Mouse (Mus musculus): ENCODE data around the gene Man2b1. TPM values are rescaled to one million over a fixed set of nuclear protein-coding genes. Genes with fewer than 3 reads are reported as not detected.

The Man2b1 gene
- polyA plus RNA-seq, 1 experiment from 2014 or later: 15.4 TPM

GRCm38 (mm10) chr8:85037681-85038531, 45.2 kb upstream of the Man2b1 start:
- ATAC-seq (ENCODE audit: low read depth): peak; percentile 5; the same call in 1 of the 2 replicates
- Histone ChIP-seq H3K4me2 (ENCODE audit: low read depth, low read length) (peak overlapping the region; percentile 96), H3K36me3 (ENCODE audit: control insufficient read depth, insufficient read depth, low read length) (peaks cover 13% of the 10 kb centered on the region), H3K9ac (replicated peaks; ENCODE audit: low read depth, low read length) (peak overlapping the region; percentile 87), H3K4me3 (ENCODE audit: low read depth, low read length) (peak overlapping the region; percentile 77), H3K9me3 (ENCODE audit: control insufficient read depth, low read length) (no peaks in the 10 kb centered on the region), H3K27ac (ENCODE audit: low read depth, low read length) (peak overlapping the region; percentile 96), H3K27me3 (ENCODE audit: control insufficient read depth, insufficient read depth, low read length) (no peaks in the 10 kb centered on the region), H3K4me1 (ENCODE audit: control insufficient read depth, insufficient read depth, low read length) (peaks cover 24% of the 10 kb centered on the region)
- WGBS: under 1% methylated on average over 57 of the region's 57 CpGs

DNA sequence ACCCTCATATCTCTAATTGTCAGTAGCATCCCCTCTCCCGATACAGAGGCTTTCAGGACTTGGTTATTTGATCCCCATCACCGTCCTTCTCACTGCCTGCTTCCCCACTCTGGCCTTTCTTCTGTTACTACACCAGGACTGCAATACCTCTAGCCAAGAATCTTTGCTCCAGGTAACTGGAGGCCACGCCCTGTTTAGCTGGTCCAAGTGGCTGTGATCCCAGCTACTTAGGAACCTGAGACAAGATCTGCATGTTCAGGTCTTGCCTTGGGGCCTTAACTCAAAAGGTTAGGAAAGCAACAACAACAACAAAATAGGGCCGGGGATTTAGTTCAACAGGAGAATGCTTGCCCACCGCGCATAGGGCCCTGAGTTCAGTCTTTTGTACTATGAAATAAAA, 39.5 kb upstream of the Man2b1 start:
- no peak overlapping the region for H3K27ac ChIP-seq (ENCODE audit: low read depth, low read length)
- 96% methylated on average over 6 of the region's 6 CpGs for WGBS
- H3K9me3 ChIP-seq (ENCODE audit: control insufficient read depth, low read length): no peaks in the 10 kb centered on the region
- no peak overlapping the region for H3K4me2 ChIP-seq (ENCODE audit: low read depth, low read length)
- no peak overlapping the region for H3K9ac ChIP-seq (replicated peaks; ENCODE audit: low read depth, low read length)
- peaks cover 58% of the 10 kb centered on the region for H3K36me3 ChIP-seq (ENCODE audit: control insufficient read depth, insufficient read depth, low read length)
- ATAC-seq (ENCODE audit: low read depth): no peak
- H3K4me1 ChIP-seq (ENCODE audit: control insufficient read depth, insufficient read depth, low read length): peaks cover 5% of the 10 kb centered on the region; the same call in 1 of the 2 replicates
- no peaks in the 10 kb centered on the region for H3K27me3 ChIP-seq (ENCODE audit: control insufficient read depth, insufficient read depth, low read length)
- H3K4me3 ChIP-seq (ENCODE audit: low read depth, low read length): no peak overlapping the region

DNA sequence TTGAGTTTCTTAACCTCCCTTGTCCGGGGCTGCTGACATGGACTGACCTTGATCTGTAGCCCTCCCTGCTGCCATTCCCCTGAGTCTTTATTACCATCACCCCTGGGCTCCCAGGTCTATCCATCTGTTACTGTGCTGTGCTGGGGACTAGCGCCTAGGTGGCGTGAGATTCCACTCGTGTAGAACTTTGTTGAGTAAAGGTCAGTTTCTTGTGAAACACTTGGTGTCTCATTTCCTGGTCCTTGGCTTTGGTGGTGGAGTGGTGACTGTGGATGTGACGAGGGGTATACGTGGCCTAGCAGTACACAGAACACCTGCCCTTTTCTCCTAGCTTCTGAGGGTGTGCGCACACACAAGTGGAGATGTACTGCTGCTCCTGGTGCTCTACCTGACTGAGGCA, 25.7 kb upstream of the Man2b1 start:
- peaks cover 10% of the 10 kb centered on the region for H3K4me1 ChIP-seq (ENCODE audit: control insufficient read depth, insufficient read depth, low read length)
- no peak overlapping the region for H3K4me3 ChIP-seq (ENCODE audit: low read depth, low read length)
- peaks cover 40% of the 10 kb centered on the region for H3K36me3 ChIP-seq (ENCODE audit: control insufficient read depth, insufficient read depth, low read length)
- H3K9me3 ChIP-seq (ENCODE audit: control insufficient read depth, low read length): no peaks in the 10 kb centered on the region
- H3K9ac ChIP-seq (replicated peaks; ENCODE audit: low read depth, low read length): no peak overlapping the region
- no peaks in the 10 kb centered on the region for H3K27me3 ChIP-seq (ENCODE audit: control insufficient read depth, insufficient read depth, low read length)
- ATAC-seq (ENCODE audit: low read depth): no peak
- H3K4me2 ChIP-seq (ENCODE audit: low read depth, low read length): no peak overlapping the region
- no peak overlapping the region for H3K27ac ChIP-seq (ENCODE audit: low read depth, low read length)
- 84% methylated on average over 7 of the region's 7 CpGs for WGBS

GRCm38 (mm10) chr8:85059879-85060616, 23.0 kb upstream of the Man2b1 start, which contains the start of gene Fbxw9:
TSS of gene Fbxw9 (plus strand) at chr8:85060055.
- peak within 1 kb of the TSS; percentile 90 for H3K4me3 ChIP-seq (ENCODE audit: low read depth, low read length)
- no peaks in the 10 kb centered on the region for H3K9me3 ChIP-seq (ENCODE audit: control insufficient read depth, low read length)
- H3K36me3 ChIP-seq (ENCODE audit: control insufficient read depth, insufficient read depth, low read length): peaks cover 21% of the 10 kb centered on the region; the same call in 1 of the 2 replicates
- peaks cover 10% of the 10 kb centered on the region for H3K4me1 ChIP-seq (ENCODE audit: control insufficient read depth, insufficient read depth, low read length)
- ATAC-seq (ENCODE audit: low read depth): peak; percentile 94
- peak within 1 kb of the TSS; percentile 96 for H3K4me2 ChIP-seq (ENCODE audit: low read depth, low read length)
- H3K9ac ChIP-seq (replicated peaks; ENCODE audit: low read depth, low read length): peak within 1 kb of the TSS; percentile 67
- H3K27ac ChIP-seq (ENCODE audit: low read depth, low read length): no peak within 1 kb of the TSS
- H3K27me3 ChIP-seq (ENCODE audit: control insufficient read depth, insufficient read depth, low read length): no peaks in the 10 kb centered on the region
- WGBS: 1% methylated on average over 52 of the region's 53 CpGs

DNA sequence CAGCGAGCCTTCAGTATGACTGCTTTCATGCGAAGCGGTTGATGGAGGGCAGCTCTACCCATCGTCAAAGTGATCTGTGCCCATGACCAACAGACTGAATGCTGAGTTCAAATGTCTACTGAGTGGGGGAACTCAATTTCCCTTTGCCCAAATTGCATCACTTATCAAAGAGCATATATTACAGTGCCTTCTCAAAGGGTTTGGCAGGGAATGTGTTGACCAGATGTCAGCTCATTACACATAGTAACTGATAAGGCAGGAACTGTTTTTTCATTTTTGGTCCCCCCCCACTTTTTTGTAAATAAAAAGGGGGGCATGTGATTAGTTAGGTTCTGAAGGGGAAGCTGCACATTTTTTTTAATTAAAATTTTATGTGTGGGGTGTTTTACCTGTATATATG, 20.5 kb upstream of the Man2b1 start:
- Histone ChIP-seq H3K9ac (replicated peaks; ENCODE audit: low read depth, low read length) (no peak overlapping the region), H3K27ac (ENCODE audit: low read depth, low read length) (no peak overlapping the region), H3K36me3 (ENCODE audit: control insufficient read depth, insufficient read depth, low read length) (peaks cover 28% of the 10 kb centered on the region), H3K9me3 (ENCODE audit: control insufficient read depth, low read length) (no peaks in the 10 kb centered on the region), H3K4me2 (ENCODE audit: low read depth, low read length) (no peak overlapping the region), H3K4me1 (ENCODE audit: control insufficient read depth, insufficient read depth, low read length) (peaks cover 10% of the 10 kb centered on the region), H3K4me3 (ENCODE audit: low read depth, low read length) (no peak overlapping the region), H3K27me3 (ENCODE audit: control insufficient read depth, insufficient read depth, low read length) (no peaks in the 10 kb centered on the region)
- 98% methylated on average over 4 of the region's 4 CpGs for WGBS
- no peak for ATAC-seq (ENCODE audit: low read depth)

DNA sequence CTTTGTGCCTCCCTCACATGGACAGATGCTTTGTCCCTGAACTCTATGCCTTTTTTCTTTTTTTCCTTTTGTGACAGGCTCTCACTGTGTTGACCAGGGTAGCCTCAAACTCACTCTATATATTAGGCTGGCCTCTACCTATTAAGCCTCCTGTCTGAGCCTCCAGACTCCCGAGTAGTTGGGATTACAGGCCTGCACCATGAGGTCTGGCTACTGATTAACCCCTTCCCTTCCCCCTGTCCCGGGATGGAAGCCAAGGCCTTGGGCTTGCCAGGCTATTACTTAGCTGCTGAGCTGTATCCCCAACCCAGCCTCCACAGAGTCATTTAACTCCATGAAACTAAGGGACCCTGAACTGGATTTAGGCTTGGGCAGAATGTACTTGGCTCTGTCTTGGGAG, 17.9 kb upstream of the Man2b1 start:
- no peaks in the 10 kb centered on the region for H3K9me3 ChIP-seq (ENCODE audit: control insufficient read depth, low read length)
- WGBS: 38% methylated on average over 2 of the region's 2 CpGs
- H3K36me3 ChIP-seq (ENCODE audit: control insufficient read depth, insufficient read depth, low read length): peaks cover 31% of the 10 kb centered on the region
- no peak overlapping the region for H3K4me3 ChIP-seq (ENCODE audit: low read depth, low read length)
- peaks cover 10% of the 10 kb centered on the region for H3K4me1 ChIP-seq (ENCODE audit: control insufficient read depth, insufficient read depth, low read length)
- no peak overlapping the region for H3K4me2 ChIP-seq (ENCODE audit: low read depth, low read length)
- H3K9ac ChIP-seq (replicated peaks; ENCODE audit: low read depth, low read length): no peak overlapping the region
- H3K27ac ChIP-seq (ENCODE audit: low read depth, low read length): no peak overlapping the region
- ATAC-seq (ENCODE audit: low read depth): no peak
- no peaks in the 10 kb centered on the region for H3K27me3 ChIP-seq (ENCODE audit: control insufficient read depth, insufficient read depth, low read length)

GRCm38 (mm10) chr8:85067155-85067554, 15.9 kb upstream of the Man2b1 start:
- Histone ChIP-seq H3K4me3 (ENCODE audit: low read depth, low read length) (no peak overlapping the region), H3K27me3 (ENCODE audit: control insufficient read depth, insufficient read depth, low read length) (no peaks in the 10 kb centered on the region), H3K36me3 (ENCODE audit: control insufficient read depth, insufficient read depth, low read length) (peaks cover 28% of the 10 kb centered on the region), H3K27ac (ENCODE audit: low read depth, low read length) (no peak overlapping the region), H3K9ac (replicated peaks; ENCODE audit: low read depth, low read length) (no peak overlapping the region), H3K4me2 (ENCODE audit: low read depth, low read length) (no peak overlapping the region), H3K4me1 (ENCODE audit: control insufficient read depth, insufficient read depth, low read length) (peaks cover 3% of the 10 kb centered on the region; the same call in 1 of the 2 replicates), H3K9me3 (ENCODE audit: control insufficient read depth, low read length) (no peaks in the 10 kb centered on the region)
- 96% methylated on average over 2 of the region's 2 CpGs for WGBS
- ATAC-seq (ENCODE audit: low read depth): no peak

DNA sequence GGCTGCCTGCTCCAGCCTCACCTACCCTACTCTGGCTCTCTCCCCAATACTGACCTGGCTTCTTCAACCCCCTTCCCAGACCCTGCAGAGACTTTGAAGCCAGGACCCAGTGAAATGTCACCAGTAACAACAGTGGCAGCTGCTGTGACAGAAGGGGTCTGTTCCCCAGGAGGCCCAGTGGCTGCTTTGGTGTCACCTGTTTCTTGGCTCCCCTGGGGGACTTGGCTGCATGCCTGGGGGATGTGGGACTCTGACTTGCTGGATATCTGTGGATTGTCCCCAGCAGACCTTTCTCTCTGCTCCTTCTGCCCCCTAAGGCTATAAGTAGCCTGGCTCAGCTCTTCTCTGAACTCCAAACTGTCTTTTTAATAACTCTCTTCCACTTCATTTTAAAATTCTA, 15.1 kb upstream of the Man2b1 start, which contains the start of gene Gm5741:
TSS of gene Gm5741 (minus strand) at position 1 of the 400 bp plus-strand sequence.
- Histone ChIP-seq H3K9ac (replicated peaks; ENCODE audit: low read depth, low read length) (no peak within 1 kb of the TSS), H3K36me3 (ENCODE audit: control insufficient read depth, insufficient read depth, low read length) (peaks cover 28% of the 10 kb centered on the region), H3K27ac (ENCODE audit: low read depth, low read length) (no peak within 1 kb of the TSS)

GRCm38 (mm10) chr8:85071041-85071440, 12.0 kb upstream of the Man2b1 start:
- H3K4me1 ChIP-seq (ENCODE audit: control insufficient read depth, insufficient read depth, low read length): peaks cover 11% of the 10 kb centered on the region; the same call in 1 of the 2 replicates
- H3K4me2 ChIP-seq (ENCODE audit: low read depth, low read length): peak overlapping the region; percentile 59
- H3K9me3 ChIP-seq (ENCODE audit: control insufficient read depth, low read length): no peaks in the 10 kb centered on the region
- no peak for ATAC-seq (ENCODE audit: low read depth)
- H3K27me3 ChIP-seq (ENCODE audit: control insufficient read depth, insufficient read depth, low read length): no peaks in the 10 kb centered on the region
- peaks cover 36% of the 10 kb centered on the region for H3K36me3 ChIP-seq (ENCODE audit: control insufficient read depth, insufficient read depth, low read length)
- peak overlapping the region; percentile 94 for H3K4me3 ChIP-seq (ENCODE audit: low read depth, low read length)
- H3K27ac ChIP-seq (ENCODE audit: low read depth, low read length): peak overlapping the region; percentile 88
- 80% methylated on average over 5 of the region's 5 CpGs for WGBS
- H3K9ac ChIP-seq (replicated peaks; ENCODE audit: low read depth, low read length): no peak overlapping the region

More for the DNA sequence above, 15.1 kb upstream of the Man2b1 start, which contains the start of gene Gm5741:
- H3K9me3 ChIP-seq (ENCODE audit: control insufficient read depth, low read length): no peaks in the 10 kb centered on the region
- ATAC-seq (ENCODE audit: low read depth): no peak
- peaks cover 11% of the 10 kb centered on the region; the same call in 1 of the 2 replicates for H3K4me1 ChIP-seq (ENCODE audit: control insufficient read depth, insufficient read depth, low read length)
- H3K4me2 ChIP-seq (ENCODE audit: low read depth, low read length): no peak within 1 kb of the TSS
- H3K4me3 ChIP-seq (ENCODE audit: low read depth, low read length): no peak within 1 kb of the TSS
- H3K27me3 ChIP-seq (ENCODE audit: control insufficient read depth, insufficient read depth, low read length): no peaks in the 10 kb centered on the region

Data from neural tube, embryonic 14.5 days (tissue).